Mouse (Mus musculus) ovary, adult 18-20 months (tissue): ENCODE results near the gene Man1b1.
A peak's percentile ranks its signal among the peaks of the same experiment; 100 is the strongest.

ENCODE experiments used
- DNase-seq: peaks from one replicate; pipeline ENCODE4 v3.0.0; 2022; ENCODE audit warnings: low spot score, mixed read lengths

The Man1b1 gene

GRCm38 (mm10) chr2:25332286-25333160, at the start of gene Man1b1:
TSS of gene Man1b1 (plus strand) at chr2:25332338.
- peak; percentile 98 for DNase-seq

- DNase-seq, result no peak
Measured at GRCm38 (mm10) chr2:25285551-25285950, 46.6 kb upstream of the Man1b1 start.

GRCm38 (mm10) chr2:25286314-25286713, 45.8 kb upstream of the Man1b1 start:
- DNase-seq, result no peak

GRCm38 (mm10) chr2:25286837-25287636, 45.1 kb upstream of the Man1b1 start:
- no peak for DNase-seq

- no peak for DNase-seq
Measured at GRCm38 (mm10) chr2:25287927-25288649, 44.0 kb upstream of the Man1b1 start, which contains the start of gene Tmem210. TSS of gene Tmem210 (plus strand) at chr2:25288145.

- no peak for DNase-seq
Measured at GRCm38 (mm10) chr2:25288734-25289345, 43.3 kb upstream of the Man1b1 start.

- DNase-seq, result no peak
Measured at GRCm38 (mm10) chr2:25289651-25290050, 42.5 kb upstream of the Man1b1 start, which contains the start of gene Lrrc26. TSS of gene Lrrc26 (plus strand) at chr2:25289915.

- DNase-seq, result no peak
Measured at GRCm38 (mm10) chr2:25290101-25290815, 41.9 kb upstream of the Man1b1 start.

- no peak for DNase-seq
Measured at GRCm38 (mm10) chr2:25290816-25291130, 41.4 kb upstream of the Man1b1 start.

- DNase-seq, result no peak
Measured at GRCm38 (mm10) chr2:25291184-25292053, 40.7 kb upstream of the Man1b1 start.

- no peak for DNase-seq
Measured at GRCm38 (mm10) chr2:25292054-25292544, 40.0 kb upstream of the Man1b1 start.

- no peak for DNase-seq
Measured at GRCm38 (mm10) chr2:25292856-25293255, 39.3 kb upstream of the Man1b1 start.

- DNase-seq, result no peak
Measured at GRCm38 (mm10) chr2:25293706-25294105, 38.4 kb upstream of the Man1b1 start.

- no peak for DNase-seq
Measured at GRCm38 (mm10) chr2:25297093-25297492, 35.0 kb upstream of the Man1b1 start.

- no peak for DNase-seq
Measured at GRCm38 (mm10) chr2:25298046-25298445, 34.1 kb upstream of the Man1b1 start.

GRCm38 (mm10) chr2:25303452-25303851, 28.7 kb upstream of the Man1b1 start:
- DNase-seq, result no peak

- no peak for DNase-seq
Measured at GRCm38 (mm10) chr2:25303931-25304656, 28.0 kb upstream of the Man1b1 start.

- no peak for DNase-seq
Measured at GRCm38 (mm10) chr2:25304657-25305541, 27.2 kb upstream of the Man1b1 start.
